Mouse (Mus musculus) left cerebral cortex, adult 8-10 months (tissue): ENCODE data around the gene Ltbp3. TPM values are rescaled to one million over a fixed set of nuclear protein-coding genes. Genes with fewer than 3 reads are reported as not detected.

Experiments
- DNase-seq, 2 experiments: peaks; one replicate each; pipeline ENCODE4 v3.0.0; 2022; ENCODE audit warnings: low spot score in 2 of 2
- total RNA-seq, 4 experiments: library from RNA; stranded (reverse); gene quantifications; 2 replicates each; pipeline ENCODE4 v1.2.4; 2022

The Ltbp3 gene
- total RNA-seq, 4 experiments from 2014 or later, result 35.0 to 42.2 (median 41.3) TPM

GRCm38 (mm10) chr19:5723934-5724548 lies 16.7 kb upstream of the Ltbp3 start:
- no peak for DNase-seq

- DNase-seq, result no peak
Observed at GRCm38 (mm10) chr19:5724549-5724941, 16.2 kb upstream of the Ltbp3 start.

DNA sequence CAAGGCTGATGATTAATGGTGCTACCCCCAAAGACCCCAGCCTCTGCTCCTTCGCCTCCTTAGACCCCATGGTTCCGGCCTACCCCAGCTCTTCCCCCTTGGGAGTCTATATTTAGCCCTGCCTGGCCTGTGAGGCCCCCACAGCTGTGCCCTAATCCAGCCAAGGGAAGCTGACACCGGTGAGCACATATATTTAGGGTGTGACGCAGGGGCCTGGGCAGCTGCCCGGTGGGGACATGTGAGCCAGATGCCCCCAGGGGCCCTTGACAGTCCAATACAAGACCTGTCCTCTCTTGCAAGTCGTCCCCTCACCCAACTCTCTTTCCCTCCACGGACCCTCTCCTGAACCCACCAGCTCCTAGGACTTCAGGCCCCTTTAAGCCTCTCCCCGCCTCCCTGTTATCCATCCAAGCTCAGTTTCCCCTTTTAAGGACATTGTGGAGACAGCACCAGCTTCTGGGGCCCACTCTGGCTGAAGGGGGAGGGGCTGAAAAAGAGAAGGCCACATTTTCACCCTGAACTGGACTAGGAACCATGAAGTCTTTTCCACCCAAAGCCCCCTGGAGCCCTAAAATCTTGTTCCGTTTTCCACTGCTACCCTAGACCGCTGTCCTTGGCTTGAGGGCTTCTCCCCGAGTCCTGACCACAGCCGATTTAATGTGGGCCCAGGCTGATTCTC lies 15.5 kb upstream of the Ltbp3 start:
- DNase-seq, result no peak

- DNase-seq, result no peak
Observed at GRCm38 (mm10) chr19:5725767-5726515, 14.8 kb upstream of the Ltbp3 start, which contains the start of gene Ehbp1l1. TSS of gene Ehbp1l1 (minus strand) at chr19:5726317.

- no peak for DNase-seq
Observed at GRCm38 (mm10) chr19:5726961-5727578, 13.6 kb upstream of the Ltbp3 start.

- peak in 1 of 2 experiments; percentile 90 for DNase-seq
Observed at GRCm38 (mm10) chr19:5727701-5728100, 13.0 kb upstream of the Ltbp3 start.

GRCm38 (mm10) chr19:5728631-5729443 lies 11.9 kb upstream of the Ltbp3 start:
- no peak for DNase-seq

GRCm38 (mm10) chr19:5729444-5729815 lies 11.3 kb upstream of the Ltbp3 start, which contains the start of gene Fam89b:
TSS of gene Fam89b (minus strand) at chr19:5729653.
- DNase-seq, result peak; percentile 68 to 69

GRCm38 (mm10) chr19:5730314-5731186 lies 10.2 kb upstream of the Ltbp3 start:
- no peak for DNase-seq

- DNase-seq, result peak; percentile 82 to 91
Observed at GRCm38 (mm10) chr19:5731264-5731978, 9.3 kb upstream of the Ltbp3 start.

GRCm38 (mm10) chr19:5734325-5734724 lies 6.4 kb upstream of the Ltbp3 start:
- no peak for DNase-seq

DNA sequence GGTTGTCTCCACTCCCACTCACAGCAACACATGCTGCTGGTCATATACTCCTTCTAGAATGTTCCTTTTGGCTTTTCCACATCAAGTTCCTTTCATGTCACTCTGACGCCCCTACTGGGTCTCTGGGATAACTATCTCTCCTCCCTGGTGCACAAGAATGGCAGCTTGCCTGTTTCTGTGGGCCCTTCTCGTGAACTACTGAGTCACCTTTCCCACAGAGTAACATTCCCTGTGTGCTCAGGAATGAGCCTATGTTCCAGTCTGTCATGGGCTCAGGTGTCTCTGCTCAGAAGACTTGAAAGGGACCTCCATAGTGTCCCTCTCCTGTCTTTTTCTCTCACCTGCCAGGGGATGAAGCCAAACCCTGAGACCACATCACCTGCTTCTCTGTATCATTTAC lies 1.3 kb upstream of the Ltbp3 start:
- DNase-seq, result no peak

GRCm38 (mm10) chr19:5741641-5742240 lies 1.0 kb downstream of the Ltbp3 start:
- DNase-seq, result peak in 1 of 2 experiments; percentile 59

DNA sequence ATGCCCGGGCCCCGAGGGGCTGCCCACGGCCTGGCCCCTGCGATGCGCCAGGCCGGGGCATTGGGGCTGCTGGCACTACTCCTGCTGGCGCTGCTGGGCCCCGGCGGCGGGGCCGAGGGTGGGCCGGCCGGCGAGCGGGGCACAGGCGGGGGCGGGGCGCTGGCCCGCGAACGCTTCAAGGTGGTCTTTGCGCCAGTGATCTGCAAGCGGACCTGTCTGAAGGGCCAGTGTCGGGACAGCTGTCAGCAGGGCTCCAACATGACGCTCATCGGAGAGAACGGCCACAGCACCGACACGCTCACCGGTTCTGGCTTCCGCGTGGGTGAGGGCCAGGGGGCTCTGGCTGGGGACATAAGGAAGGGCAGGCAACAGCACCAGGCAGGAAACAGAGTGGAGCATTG lies 1.5 kb downstream of the Ltbp3 start:
- DNase-seq, result no peak

- no peak for DNase-seq
Observed at GRCm38 (mm10) chr19:5743576-5743975, 2.9 kb downstream of the Ltbp3 start.

- DNase-seq, result no peak
Observed at GRCm38 (mm10) chr19:5745756-5746710, 5.3 kb downstream of the Ltbp3 start.

DNA sequence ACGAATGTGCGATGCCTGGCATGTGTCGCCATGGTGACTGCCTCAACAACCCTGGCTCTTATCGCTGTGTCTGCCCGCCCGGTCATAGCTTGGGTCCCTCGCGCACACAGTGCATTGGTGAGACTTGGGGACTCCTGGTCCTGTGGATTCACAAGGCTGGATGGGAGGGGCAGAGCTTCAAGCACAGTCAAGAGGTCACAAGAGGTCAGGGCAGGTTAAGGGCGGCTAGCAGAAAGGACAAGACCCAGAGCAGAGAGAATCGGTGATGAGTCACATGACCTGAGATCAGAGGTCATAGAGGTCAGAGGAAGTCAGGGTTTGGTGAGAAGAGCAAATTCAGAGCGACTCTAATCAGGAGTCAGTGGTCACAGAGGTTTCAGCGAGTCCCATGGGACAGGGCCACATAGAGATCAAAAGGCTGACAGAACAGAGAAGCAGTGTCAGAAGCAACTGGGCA lies 6.2 kb downstream of the Ltbp3 start:
- DNase-seq, result no peak

- no peak for DNase-seq
Observed at GRCm38 (mm10) chr19:5749476-5749875, 8.8 kb downstream of the Ltbp3 start.
